Mouse (Mus musculus) adrenal gland, postnatal 36 days (tissue): ENCODE results near the gene Sltm. TPM values are rescaled to one million over a fixed set of nuclear protein-coding genes. Genes with fewer than 3 reads are reported as not detected.
"Not testable (repeated sequence)": the region's sequence is repeated elsewhere in the genome, so short reads cannot be mapped to it uniquely, and the experiment has no call there.

Experiments
- DNase-seq, 2 experiments: peaks; one replicate each; pipeline ENCODE4 v3.0.0; 2021; ENCODE audit warnings: mixed read lengths in 1 of 2
- long read RNA-seq, 2 experiments: library from polyadenylated mRNA; stranded (forward); transcript quantifications; one replicate each; pipeline ENCODE4 v2.0.0; 2021; ENCODE audit warnings: borderline sequencing depth in 2 of 2
- total RNA-seq, 2 experiments: library from RNA; stranded (reverse); gene quantifications; 2 replicates each; pipeline ENCODE4 v1.2.3; 2021

The Sltm gene
- total RNA-seq: 10 to 100 TPM; 32.5 to 38.6 TPM
- long read RNA-seq, experiment 1, partial matches to known transcripts: 21 of 34 reads
- long read RNA-seq, experiment 1, other reads (novel, unspliced or antisense): 13 of 34 reads
- long read RNA-seq, experiment 2, partial matches to known transcripts: 1 of 3 reads
- long read RNA-seq, experiment 2, other reads (novel, unspliced or antisense): 1 of 3 reads

- DNase-seq: peak; percentile 100
These were observed at the start of gene Sltm for GRCm38 (mm10) chr9:70542305-70543041. TSS of gene Sltm (plus strand) at chr9:70542754.

GRCm38 (mm10) chr9:70493038-70493437, 49.5 kb upstream of the Sltm start:
- DNase-seq: no peak

- no peak for DNase-seq
These were observed 45.6 kb upstream of the Sltm start for GRCm38 (mm10) chr9:70496990-70497389.

GRCm38 (mm10) chr9:70502284-70503014, 40.1 kb upstream of the Sltm start:
- DNase-seq: no peak

- peak; percentile 68 to 83 for DNase-seq
These were observed 39.4 kb upstream of the Sltm start for GRCm38 (mm10) chr9:70503015-70503603.

- DNase-seq: peak; percentile 99
These were observed 38.9 kb upstream of the Sltm start, which contains the start of gene Rnf111 for GRCm38 (mm10) chr9:70503626-70504041. TSS of gene Rnf111 (minus strand) at chr9:70503725.

GRCm38 (mm10) chr9:70506186-70506585, 36.4 kb upstream of the Sltm start:
- DNase-seq: no peak

GRCm38 (mm10) chr9:70506787-70507186, 35.8 kb upstream of the Sltm start:
- DNase-seq: no peak

GRCm38 (mm10) chr9:70509906-70510525, 32.5 kb upstream of the Sltm start:
- peak; percentile 50 to 52 for DNase-seq

- DNase-seq: peak in 1 of 2 experiments; percentile 3
These were observed 31.5 kb upstream of the Sltm start for GRCm38 (mm10) chr9:70510998-70511583.

- DNase-seq: no peak
These were observed 30.9 kb upstream of the Sltm start for GRCm38 (mm10) chr9:70511681-70512080.

GRCm38 (mm10) chr9:70520651-70521050, 21.9 kb upstream of the Sltm start:
- no peak for DNase-seq

GRCm38 (mm10) chr9:70523813-70524212, 18.7 kb upstream of the Sltm start:
- no peak for DNase-seq

GRCm38 (mm10) chr9:70524366-70524765, 18.2 kb upstream of the Sltm start:
- no peak for DNase-seq

- DNase-seq: no peak
These were observed 9.2 kb upstream of the Sltm start for GRCm38 (mm10) chr9:70533328-70533727.

- DNase-seq: peak in 1 of 2 experiments; percentile 3
These were observed 970 bp upstream of the Sltm start for GRCm38 (mm10) chr9:70541584-70541983.

GRCm38 (mm10) chr9:70543048-70543880, 710 bp downstream of the Sltm start:
- DNase-seq: peak; percentile 73 to 81

GRCm38 (mm10) chr9:70543985-70544384, 1.4 kb downstream of the Sltm start:
- DNase-seq: no peak

- DNase-seq: no peak
These were observed 2.3 kb downstream of the Sltm start for GRCm38 (mm10) chr9:70544831-70545230.

- not testable (repeated sequence) for DNase-seq
These were observed 4.0 kb downstream of the Sltm start for GRCm38 (mm10) chr9:70546576-70546975.

GRCm38 (mm10) chr9:70548304-70548703, 5.8 kb downstream of the Sltm start:
- DNase-seq: no peak
